Mouse (Mus musculus): Measurements from ENCODE around the gene Rnf130.

Gene Rnf130

DNA sequence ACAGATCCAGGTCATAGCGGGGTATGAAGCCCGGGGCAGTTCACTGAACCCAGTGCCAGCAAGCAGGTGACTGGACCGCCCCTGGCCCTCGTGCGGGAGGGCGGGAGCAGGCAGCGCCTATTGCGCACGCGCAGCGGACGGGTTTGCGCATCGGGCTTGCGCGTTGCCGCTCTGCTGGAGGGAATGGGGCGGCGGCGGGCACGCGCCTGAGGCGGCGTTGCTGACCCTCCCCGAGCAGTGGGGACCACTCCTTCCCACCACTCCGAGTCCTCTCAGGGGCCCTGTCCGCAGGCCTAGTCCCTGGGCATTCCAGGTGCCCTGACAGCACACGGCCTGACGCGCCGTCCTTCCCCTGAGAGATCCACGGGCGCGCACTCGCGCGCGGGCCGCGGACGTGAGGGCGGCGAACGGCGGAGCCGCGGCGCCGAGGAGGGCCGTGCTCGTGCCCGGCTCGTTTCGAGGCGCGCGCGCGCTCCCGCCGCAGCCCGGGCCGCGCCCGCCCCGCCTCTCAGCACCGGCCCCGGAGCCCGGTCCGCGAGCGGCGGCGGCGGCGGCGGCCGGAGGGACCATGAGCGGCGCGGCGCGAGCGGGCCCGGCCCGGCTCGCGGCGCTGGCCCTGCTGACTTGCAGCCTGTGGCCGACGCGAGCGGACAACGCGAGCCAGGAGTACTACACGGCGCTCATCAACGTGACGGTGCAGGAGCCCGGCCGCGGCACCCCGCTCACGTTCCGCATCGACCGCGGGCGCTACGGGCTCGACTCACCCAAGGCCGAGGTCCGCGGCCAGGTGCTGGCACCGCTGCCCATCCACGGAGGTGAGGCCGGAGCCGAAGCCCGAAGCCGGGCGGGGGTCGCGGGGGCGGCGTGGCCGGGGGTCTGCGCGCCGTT lies at the start of gene Rnf130:
TSS of gene Rnf130 (plus strand) at position 514 of the 888 bp plus-strand sequence.
- in situ Hi-C loops (cut with MboI, MseI) = loop anchor here in 1 of 2 experiments (5.0 kb wide), 1 partner anchor 112 kb away; no protein-coding TSS in a partner anchor

GRCm38 (mm10) chr11:49977963-49978568 lies 47.1 kb upstream of the Rnf130 start:
- in situ Hi-C loops (cut with MboI, MseI) = loop anchor here in 1 of 2 experiments (10.0 kb wide), 1 partner anchor 783 kb away; no protein-coding TSS in a partner anchor

- in situ Hi-C loops (cut with MboI, MseI) = loop anchor here in 1 of 2 experiments (10.0 kb wide), 1 partner anchor 784 kb away; no protein-coding TSS in a partner anchor
Observed at GRCm38 (mm10) chr11:49978935-49979334, 46.2 kb upstream of the Rnf130 start.

- in situ Hi-C loops (cut with MboI, MseI) = loop anchor here in 1 of 2 experiments (10.0 kb wide), 2 partner anchors 124 to 244 kb away; no protein-coding TSS in a partner anchor
Observed at GRCm38 (mm10) chr11:49980681-49981235, 44.4 kb upstream of the Rnf130 start.

DNA sequence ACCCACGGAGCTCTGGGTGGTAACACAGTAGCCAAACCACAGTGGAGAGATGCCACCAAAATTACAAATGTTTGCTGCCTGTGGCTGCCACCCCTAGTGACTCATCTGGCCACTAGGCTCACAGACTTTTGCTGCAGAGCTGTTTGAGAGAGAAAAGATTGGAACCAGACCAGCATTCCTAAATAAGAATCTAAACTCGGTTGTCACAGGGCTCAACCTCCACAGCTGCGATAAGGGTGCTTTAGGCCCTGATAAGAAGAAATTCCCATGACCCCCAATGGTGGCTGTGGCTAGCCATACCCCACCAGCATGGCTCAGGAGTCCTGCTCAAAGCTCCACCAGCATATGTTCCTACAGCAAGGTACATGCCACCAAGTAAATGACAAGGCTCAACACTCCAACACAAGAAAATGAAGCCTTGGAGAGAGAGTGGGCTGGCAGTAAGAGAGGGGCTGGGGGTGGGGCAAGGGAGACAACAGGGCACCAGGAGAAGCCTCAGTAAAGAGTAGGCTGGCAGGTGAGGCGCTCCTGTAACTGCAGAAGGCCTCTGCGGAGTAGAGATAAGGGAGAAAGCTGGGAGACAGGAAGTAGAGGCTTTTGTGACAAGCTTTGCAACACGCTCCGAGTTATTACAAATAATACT lies 43.7 kb upstream of the Rnf130 start:
- in situ Hi-C loops (cut with MboI, MseI) = loop anchor here in 1 of 2 experiments (10.0 kb wide), 2 partner anchors 123 to 243 kb away; no protein-coding TSS in a partner anchor

DNA sequence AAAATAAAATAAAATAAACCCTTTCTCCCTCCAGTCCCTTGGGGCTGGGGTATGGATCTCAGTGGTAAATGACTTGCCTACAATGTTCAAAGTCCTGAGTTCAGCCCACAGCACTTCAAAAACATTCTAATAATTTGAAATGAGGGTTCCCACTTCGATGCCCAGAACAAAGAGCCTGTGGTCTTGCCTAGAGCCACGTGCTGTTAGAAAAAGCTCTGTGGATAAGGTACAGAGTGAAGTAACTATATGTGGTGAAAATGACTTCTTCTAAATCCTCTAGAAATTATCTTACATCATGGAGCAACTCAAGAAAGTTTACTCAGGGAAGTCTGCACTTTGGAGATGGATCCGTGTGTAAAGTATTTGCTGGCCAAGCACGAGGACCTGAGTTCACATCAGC lies 43.1 kb upstream of the Rnf130 start:
- in situ Hi-C loops (cut with MboI, MseI) = loop anchor here in 1 of 2 experiments (10.0 kb wide), 2 partner anchors 123 to 243 kb away; no protein-coding TSS in a partner anchor

GRCm38 (mm10) chr11:49982881-49983280 lies 42.3 kb upstream of the Rnf130 start:
- in situ Hi-C loops (cut with MboI, MseI) = loop anchor here in 1 of 2 experiments (10.0 kb wide), 2 partner anchors 122 to 242 kb away; no protein-coding TSS in a partner anchor

DNA sequence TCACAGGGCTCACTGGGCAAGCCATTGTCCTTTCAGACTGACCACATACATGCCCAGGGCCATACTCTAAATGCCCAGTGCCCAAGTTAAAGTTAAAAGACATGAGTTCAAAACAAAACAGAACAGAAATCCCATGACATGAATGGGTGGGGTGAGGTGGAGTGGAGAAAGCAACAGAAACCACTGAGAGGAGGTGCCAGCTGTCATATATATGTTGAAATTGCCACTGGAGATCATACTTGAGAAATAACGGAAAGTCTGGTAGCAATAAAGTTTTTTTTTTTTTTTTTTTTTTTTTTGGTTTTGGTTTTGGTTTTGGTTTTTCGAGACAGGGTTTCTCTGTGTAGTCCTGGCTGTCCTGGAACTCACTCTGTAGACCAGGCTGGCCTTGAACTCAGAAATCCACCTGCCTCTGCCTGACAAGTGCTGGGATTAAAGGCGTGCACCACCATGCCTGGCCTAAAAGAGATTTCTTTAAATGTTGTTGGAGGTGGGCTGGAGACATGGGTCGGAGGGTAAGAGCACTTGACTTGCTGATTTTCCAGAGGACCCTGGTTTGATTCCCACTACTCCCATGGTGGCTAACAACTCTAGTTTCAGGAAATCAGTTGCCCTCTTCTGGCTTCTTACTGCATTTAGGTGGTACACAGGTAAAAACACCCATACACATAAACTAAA lies 41.1 kb upstream of the Rnf130 start:
- in situ Hi-C loops (cut with MboI, MseI) = loop anchor here in 1 of 2 experiments (10.0 kb wide), 2 partner anchors 121 to 241 kb away; no protein-coding TSS in a partner anchor

DNA sequence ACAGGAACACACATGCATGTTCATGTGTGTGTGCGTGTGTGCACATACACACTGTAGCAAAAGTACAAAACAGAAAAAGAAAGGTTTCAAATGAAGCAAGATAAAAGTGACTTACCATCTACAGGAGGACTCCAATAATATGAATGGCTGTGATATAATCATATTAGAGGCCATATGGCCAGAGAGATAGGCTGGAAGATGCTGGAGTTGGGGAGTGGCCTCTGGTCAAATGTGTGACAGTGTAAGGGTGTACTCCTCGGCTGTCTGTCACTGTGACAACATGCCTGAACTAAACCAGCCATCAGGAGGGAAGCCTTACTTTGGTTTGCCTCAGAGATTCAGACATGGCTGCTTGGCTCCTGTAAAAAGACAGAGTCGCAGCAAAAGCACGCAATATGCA lies 40.1 kb upstream of the Rnf130 start:
- in situ Hi-C loops (cut with MboI, MseI) = loop anchor here in 1 of 2 experiments (5.0 to 10.0 kb wide), 3 partner anchors 120 to 240 kb away; no protein-coding TSS in a partner anchor

- in situ Hi-C loops (cut with MboI, MseI) = loop anchor here in 1 of 2 experiments (5.0 to 10.0 kb wide), 3 partner anchors 118 to 238 kb away; no protein-coding TSS in a partner anchor
Observed at GRCm38 (mm10) chr11:49986277-49987036, 38.7 kb upstream of the Rnf130 start.

DNA sequence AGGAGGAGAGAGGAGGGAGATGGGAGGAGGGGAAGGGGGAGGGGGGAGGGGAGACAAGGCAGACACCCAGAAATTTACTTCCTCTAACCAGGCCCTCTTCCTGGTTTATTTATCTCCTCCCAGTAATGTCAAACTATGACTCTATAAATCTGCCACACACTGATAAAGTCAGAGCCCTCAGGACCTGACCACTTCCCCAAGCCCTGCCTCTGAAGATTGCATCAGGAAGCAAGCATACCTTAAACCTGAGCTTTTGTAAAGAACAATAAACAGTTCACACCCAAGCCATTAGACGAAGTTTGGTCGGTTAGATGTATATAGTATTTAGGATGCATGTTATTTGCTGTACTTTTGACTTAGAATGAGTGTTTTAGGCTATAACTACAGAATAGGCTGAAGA lies 30.6 kb upstream of the Rnf130 start:
- in situ Hi-C loops (cut with MboI, MseI) = no loop called here

DNA sequence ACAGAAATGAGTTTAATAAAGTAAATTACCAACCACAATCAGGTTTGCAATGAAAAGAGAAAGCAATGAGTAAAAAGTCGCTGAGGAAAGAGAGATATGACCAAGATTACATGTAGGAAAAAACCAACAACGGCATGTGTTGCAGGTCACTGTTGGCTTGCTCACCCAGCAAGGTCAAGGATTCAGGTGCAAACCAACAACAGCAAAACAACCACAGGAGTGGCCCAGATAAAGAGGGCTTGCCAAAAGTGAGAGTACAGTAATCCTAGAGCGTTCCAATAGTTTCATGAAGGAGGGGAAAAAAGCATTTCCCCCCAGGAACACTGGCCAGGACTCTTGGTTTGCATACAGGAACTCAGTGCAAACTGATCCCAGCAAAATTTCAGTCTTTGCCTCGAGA lies 28.7 kb upstream of the Rnf130 start:
- in situ Hi-C loops (cut with MboI, MseI) = no loop called here

DNA sequence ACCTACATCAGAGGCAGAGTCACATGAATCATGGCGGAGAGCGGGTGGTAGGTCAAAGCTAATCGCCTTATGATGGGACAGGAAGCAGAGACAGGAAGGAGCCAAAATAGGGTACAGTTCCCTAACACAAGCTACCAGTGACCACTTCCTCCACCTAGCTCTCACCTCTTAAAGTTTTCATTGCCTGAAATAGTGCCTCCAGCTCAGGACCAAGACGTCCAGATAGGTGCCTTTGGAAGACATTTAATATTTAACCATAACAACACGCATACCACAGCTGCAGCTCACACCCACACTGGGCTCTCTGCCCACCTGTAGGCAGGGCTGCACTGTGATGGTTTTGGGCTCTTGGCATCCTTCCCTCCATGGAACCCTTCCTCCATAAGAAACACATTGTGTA lies 27.8 kb upstream of the Rnf130 start:
- in situ Hi-C loops (cut with MboI, MseI) = no loop called here

- in situ Hi-C loops (cut with MboI, MseI) = no loop called here
Observed at GRCm38 (mm10) chr11:50002853-50003252, 22.3 kb upstream of the Rnf130 start.

DNA sequence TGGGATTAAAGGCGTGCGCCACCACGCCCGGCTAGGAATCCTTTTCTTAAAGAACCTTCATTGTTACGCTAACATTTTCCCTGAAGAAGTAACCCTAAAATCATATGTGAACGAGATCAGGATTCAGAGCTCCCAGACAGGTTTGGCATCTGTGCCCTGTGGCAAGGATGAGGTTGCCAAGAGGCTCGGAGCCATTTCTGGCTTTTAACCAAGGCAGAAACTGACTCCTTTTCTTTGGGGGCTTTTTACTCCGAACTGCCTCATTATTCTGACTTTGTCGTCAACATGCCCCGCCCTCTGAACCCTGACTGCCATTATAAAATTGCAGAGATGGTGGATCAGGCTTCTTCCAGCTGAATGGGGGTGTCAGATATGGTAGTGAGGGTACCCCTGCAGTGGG lies 17.4 kb upstream of the Rnf130 start:
- in situ Hi-C loops (cut with MboI, MseI) = no loop called here

GRCm38 (mm10) chr11:50008231-50008630 lies 16.9 kb upstream of the Rnf130 start:
- in situ Hi-C loops (cut with MboI, MseI) = no loop called here

GRCm38 (mm10) chr11:50013016-50013415 lies 12.1 kb upstream of the Rnf130 start:
- in situ Hi-C loops (cut with MboI, MseI) = no loop called here

DNA sequence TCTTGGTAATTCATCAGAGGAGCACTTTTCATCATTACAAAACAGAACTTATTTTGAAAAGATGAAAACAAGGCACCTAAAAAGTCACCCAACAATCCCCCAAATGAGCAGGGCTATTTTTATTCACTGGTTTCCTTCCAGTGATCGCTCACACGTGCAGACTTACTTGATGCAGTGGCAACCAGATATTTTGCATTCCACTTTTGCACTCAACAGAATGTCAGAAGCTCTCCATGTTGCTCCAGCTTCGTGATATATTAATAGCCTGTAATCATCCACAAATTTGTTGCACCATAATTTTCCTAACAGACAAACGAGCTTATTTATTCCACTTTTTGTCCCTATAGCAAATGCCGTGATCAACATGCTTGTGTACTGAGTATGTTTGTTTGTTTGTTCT lies 8.6 kb upstream of the Rnf130 start:
- in situ Hi-C loops (cut with MboI, MseI) = no loop called here

- in situ Hi-C loops (cut with MboI, MseI) = no loop called here
Observed at GRCm38 (mm10) chr11:50017511-50017910, 7.6 kb upstream of the Rnf130 start.

GRCm38 (mm10) chr11:50018848-50019247 lies 6.3 kb upstream of the Rnf130 start:
- in situ Hi-C loops (cut with MboI, MseI) = no loop called here

Data from T-helper 17 cell (primary cell).